Mouse (Mus musculus) brown adipose tissue, adult 24 weeks (tissue): Measurements from ENCODE around the gene Xdh. TPM values are rescaled to one million over a fixed set of nuclear protein-coding genes. Genes with fewer than 3 reads are reported as not detected.

ENCODE experiments used
- polyA plus RNA-seq: library from polyadenylated mRNA; stranded (reverse); fragments of >200 nt; gene quantifications from 2 replicates; pipeline ENCODE4 v1.2.4, GENCODE M21; 2012; ENCODE audit not compliant: missing spikeins, insufficient read depth, insufficient read length

Xdh gene
- polyA plus RNA-seq, 1 experiment: 49.3 TPM

Other genes starting within 250 kb of the Xdh start
- gene Galnt14, start 239.7 kb downstream of the Xdh start, polyA plus RNA-seq: not detected in 2 replicates
- gene Ehd3, start 146.1 kb downstream of the Xdh start, polyA plus RNA-seq: 5.0 and 6.0 TPM in 2 replicates
- gene Srd5a2, start 97.7 kb upstream of the Xdh start, polyA plus RNA-seq: not detected in 2 replicates